Mouse (Mus musculus) brain, embryonic 14.5 days (tissue): Measurements from ENCODE around the gene Nol4l. TPM values are rescaled to one million over a fixed set of nuclear protein-coding genes. Genes with fewer than 3 reads are reported as not detected.

Experiments used
- DNase-seq: peaks from one replicate; pipeline ENCODE4 v3.0.0-alpha.2; 2011; ENCODE audit warnings: low read depth
- CTCF ChIP-seq: fragments of 200-500 bp; IDR thresholded peaks from 2 replicates; pipeline ENCODE4 v1.5.1; 2012; ENCODE audit warnings: inconsistent platforms, mild to moderate bottlenecking, moderate library complexity, borderline replicate concordance; ENCODE audit not compliant: insufficient read depth, insufficient read length; ENCODE audit errors: extremely low read depth
- POLR2A ChIP-seq: fragments of 200-500 bp; IDR thresholded peaks from 2 replicates; pipeline ENCODE4 v1.6.1; 2012; ENCODE audit warnings: mild to moderate bottlenecking, inconsistent platforms, borderline replicate concordance; ENCODE audit not compliant: poor library complexity, insufficient read depth, insufficient read length, severe bottlenecking; ENCODE audit errors: extremely low read depth
- polyA plus RNA-seq: library from polyadenylated mRNA; depleted of rRNA; stranded (reverse); fragments of >200 nt; gene quantifications from 2 replicates; pipeline ENCODE4 v1.2.3, GENCODE M21; 2012

Nol4l gene
- polyA plus RNA-seq, 1 experiment, result 101 TPM

GRCm38 (mm10) chr2:153417841-153418240, 111.9 kb downstream of the Nol4l start:
- DNase-seq, result no peak
- TF ChIP-seq POLR2A, result no peak
- no peak for TF ChIP-seq CTCF

- no peak for TF ChIP-seq POLR2A
- peak; percentile 54; the same call in 1 of the 2 replicates for TF ChIP-seq CTCF
- peak; percentile 41 for DNase-seq
Measured at GRCm38 (mm10) chr2:153414607-153415006, 115.2 kb downstream of the Nol4l start.

GRCm38 (mm10) chr2:153412563-153412962, 117.2 kb downstream of the Nol4l start:
- 0 out of 2 replicates have a peak, but pooled peaks have one; percentile 0 for TF ChIP-seq CTCF
- TF ChIP-seq POLR2A, result no peak
- DNase-seq, result no peak

- no peak for DNase-seq
- no peak for TF ChIP-seq CTCF
- no peak for TF ChIP-seq POLR2A
Measured at GRCm38 (mm10) chr2:153411557-153411956, 118.2 kb downstream of the Nol4l start.

GRCm38 (mm10) chr2:153408971-153409370, 120.8 kb downstream of the Nol4l start:
- DNase-seq, result no peak
- TF ChIP-seq POLR2A (no peak), CTCF (no peak)

- TF ChIP-seq POLR2A (no peak), CTCF (no peak)
- DNase-seq, result peak; percentile 13
Measured at GRCm38 (mm10) chr2:153406882-153407281, 122.9 kb downstream of the Nol4l start.

- no peak for DNase-seq
- TF ChIP-seq CTCF (no peak), POLR2A (no peak)
Measured at GRCm38 (mm10) chr2:153404882-153405281, 124.9 kb downstream of the Nol4l start.

- no peak for TF ChIP-seq POLR2A
- no peak for TF ChIP-seq CTCF
- DNase-seq, result no peak
Measured at GRCm38 (mm10) chr2:153404062-153404461, 125.7 kb downstream of the Nol4l start.

GRCm38 (mm10) chr2:153399166-153399565, 130.6 kb downstream of the Nol4l start:
- TF ChIP-seq POLR2A (no peak), CTCF (no peak)
- DNase-seq, result no peak

GRCm38 (mm10) chr2:153397790-153398515, 131.8 kb downstream of the Nol4l start:
- DNase-seq, result no peak
- TF ChIP-seq CTCF (no peak), POLR2A (no peak)

GRCm38 (mm10) chr2:153393045-153393444, 136.7 kb downstream of the Nol4l start:
- DNase-seq, result peak; percentile 53
- no peak for TF ChIP-seq CTCF
- no peak for TF ChIP-seq POLR2A

GRCm38 (mm10) chr2:153389831-153390230, 139.9 kb downstream of the Nol4l start:
- no peak for TF ChIP-seq POLR2A
- no peak for TF ChIP-seq CTCF
- no peak for DNase-seq
